Mouse (Mus musculus) heart, embryonic 15.5 days (tissue): ENCODE results near the gene Mapk13. TPM values are rescaled to one million over a fixed set of nuclear protein-coding genes. Genes with fewer than 3 reads are reported as not detected.
"Not testable (repeated sequence)": the region's sequence is repeated elsewhere in the genome, so short reads cannot be mapped to it uniquely, and the experiment has no call there.

ENCODE experiments used
- ATAC-seq: fragments of 200-750 bp; cut with Nextera tagmentation; replicated peaks from 2 replicates; pipeline ENCODE4 v1.8.0; 2017; ENCODE audit warnings: low read depth, moderate TSS enrichment; ENCODE audit not compliant: insufficient number of reproducible peaks, insufficient read depth, low FRiP score
- H3K27ac ChIP-seq: fragments of 300-500 bp; sonication (generic); 2 replicates; pipeline ENCODE4 v1.5.1; 2015; ENCODE audit warnings: mild to moderate bottlenecking, inconsistent platforms
- H3K27me3 ChIP-seq: fragments of 300-500 bp; sonication (generic); 2 replicates; pipeline ENCODE4 v1.6.1; 2015; ENCODE audit warnings: inconsistent platforms
- H3K36me3 ChIP-seq: fragments of 300-500 bp; sonication (generic); 2 replicates; pipeline ENCODE4 v1.6.1; 2015; ENCODE audit warnings: mild to moderate bottlenecking, inconsistent platforms
- H3K4me1 ChIP-seq: fragments of 300-500 bp; sonication (generic); replicated peaks from 2 replicates; pipeline ENCODE4 v1.6.1; 2015; ENCODE audit warnings: inconsistent platforms
- H3K4me2 ChIP-seq: fragments of 300-500 bp; sonication (generic); 2 replicates; pipeline ENCODE4 v1.6.1; 2015; ENCODE audit warnings: inconsistent platforms, mild to moderate bottlenecking, moderate library complexity
- H3K4me3 ChIP-seq: fragments of 300-500 bp; sonication (generic); 2 replicates; pipeline ENCODE4 v1.5.1; 2015; ENCODE audit warnings: mild to moderate bottlenecking, inconsistent platforms
- H3K9ac ChIP-seq: fragments of 300-500 bp; sonication (generic); 2 replicates; pipeline ENCODE4 v1.6.1; 2015; ENCODE audit warnings: mild to moderate bottlenecking, inconsistent platforms
- H3K9me3 ChIP-seq: fragments of 300-500 bp; sonication (generic); replicated peaks from 2 replicates; pipeline ENCODE4 v1.6.1; 2016; ENCODE audit warnings: inconsistent platforms
- WGBS: fragments of 180-500 bp; shearing (Covaris S2); methylation state at CpG from one replicate; pipeline ENCODE4 v1.1.7; 2015; ENCODE audit warnings: mixed read lengths; 5-methylcytosine and 5-hydroxymethylcytosine counted together
- polyA plus RNA-seq: library from polyadenylated mRNA; unstranded; fragments of >200 nt; fragmentation: Nextera tagmentation; extraction: Ambion mirVana; gene quantifications from 2 replicates; pipeline ENCODE4 v1.2.1, GENCODE M21; 2015

Mapk13 gene
- 3.6 and 8.6 TPM in 2 replicates for polyA plus RNA-seq

- H3K36me3 ChIP-seq: no peaks in the 10 kb centered on the region
- H3K4me3 ChIP-seq: peak within 1 kb of the TSS; percentile 50
- H3K27me3 ChIP-seq: peaks cover 40% of the 10 kb centered on the region
- no peak within 1 kb of the TSS for H3K27ac ChIP-seq
- ATAC-seq: no peak
- 2% methylated on average over 52 of the region's 58 CpGs for WGBS
- peak within 1 kb of the TSS; percentile 81 for H3K4me2 ChIP-seq
- H3K4me1 ChIP-seq: peaks cover 19% of the 10 kb centered on the region
- H3K9me3 ChIP-seq: no peaks in the 10 kb centered on the region
- peak within 1 kb of the TSS; percentile 48 for H3K9ac ChIP-seq
Measured at GRCm38 (mm10) chr17:28769121-28769874, at the start of gene Mapk13. TSS of gene Mapk13 (plus strand) at chr17:28769297.

GRCm38 (mm10) chr17:28725783-28726182 is 43.3 kb upstream of the Mapk13 start, which contains the start of gene AC170998.1:
TSS of gene AC170998.1 (plus strand) at chr17:28726083.
- H3K36me3 ChIP-seq: peaks cover 68% of the 10 kb centered on the region

GRCm38 (mm10) chr17:28727511-28727910 is 41.6 kb upstream of the Mapk13 start:
- WGBS: 88% methylated on average over 11 of the region's 11 CpGs
- not testable (repeated sequence) for ATAC-seq, H3K4me2 ChIP-seq, H3K27me3 ChIP-seq, H3K9me3 ChIP-seq, H3K4me3 ChIP-seq, H3K4me1 ChIP-seq, H3K9ac ChIP-seq, H3K27ac ChIP-seq
- peaks cover 78% of the 10 kb centered on the region for H3K36me3 ChIP-seq

More at GRCm38 (mm10) chr17:28725783-28726182, 43.3 kb upstream of the Mapk13 start, which contains the start of gene AC170998.1:
- Histone ChIP-seq H3K27me3 (no peaks in the 10 kb centered on the region), H3K4me1 (peaks cover 9% of the 10 kb centered on the region), H3K4me3 (no peak within 1 kb of the TSS), H3K9ac (no peak within 1 kb of the TSS), H3K4me2 (no peak within 1 kb of the TSS), H3K27ac (no peak within 1 kb of the TSS), H3K9me3 (no peaks in the 10 kb centered on the region)
- WGBS: 89% methylated on average over 4 of the region's 4 CpGs
- ATAC-seq: no peak

GRCm38 (mm10) chr17:28735317-28736105 is 33.6 kb upstream of the Mapk13 start:
- Histone ChIP-seq H3K4me3 (no peak overlapping the region), H3K9me3 (no peaks in the 10 kb centered on the region), H3K4me1 (no peaks in the 10 kb centered on the region), H3K9ac (no peak overlapping the region), H3K27ac (no peak overlapping the region), H3K4me2 (no peak overlapping the region), H3K36me3 (peaks cover 45% of the 10 kb centered on the region), H3K27me3 (no peaks in the 10 kb centered on the region)
- ATAC-seq: no peak
- WGBS: 82% methylated on average over 6 of the region's 6 CpGs

- no peak overlapping the region for H3K4me2 ChIP-seq
- no peaks in the 10 kb centered on the region for H3K4me1 ChIP-seq
- H3K9me3 ChIP-seq: no peaks in the 10 kb centered on the region
- no peak for ATAC-seq
- 71% methylated on average over 4 of the region's 4 CpGs for WGBS
- peaks cover 44% of the 10 kb centered on the region for H3K36me3 ChIP-seq
- H3K4me3 ChIP-seq: no peak overlapping the region
- H3K27me3 ChIP-seq: no peaks in the 10 kb centered on the region
- no peak overlapping the region for H3K9ac ChIP-seq
- no peak overlapping the region for H3K27ac ChIP-seq
Measured at GRCm38 (mm10) chr17:28736486-28736885, 32.6 kb upstream of the Mapk13 start.

- no peak overlapping the region for H3K9ac ChIP-seq
- ATAC-seq: no peak
- H3K36me3 ChIP-seq: peaks cover 48% of the 10 kb centered on the region
- H3K27ac ChIP-seq: no peak overlapping the region
- no peak overlapping the region for H3K4me3 ChIP-seq
- WGBS: 84% methylated on average over 4 of the region's 4 CpGs
- H3K4me2 ChIP-seq: no peak overlapping the region
- no peaks in the 10 kb centered on the region for H3K9me3 ChIP-seq
- H3K27me3 ChIP-seq: no peaks in the 10 kb centered on the region
- H3K4me1 ChIP-seq: no peaks in the 10 kb centered on the region
Measured at GRCm38 (mm10) chr17:28737973-28738372, 31.1 kb upstream of the Mapk13 start.

GRCm38 (mm10) chr17:28739244-28739643 is 29.9 kb upstream of the Mapk13 start:
- WGBS: 93% methylated on average over 6 of the region's 6 CpGs
- no peak overlapping the region for H3K4me3 ChIP-seq
- H3K27me3 ChIP-seq: no peaks in the 10 kb centered on the region
- no peak overlapping the region for H3K4me2 ChIP-seq
- no peaks in the 10 kb centered on the region for H3K9me3 ChIP-seq
- H3K4me1 ChIP-seq: no peaks in the 10 kb centered on the region
- no peak overlapping the region for H3K27ac ChIP-seq
- no peak overlapping the region for H3K9ac ChIP-seq
- H3K36me3 ChIP-seq: peaks cover 57% of the 10 kb centered on the region
- no peak for ATAC-seq

GRCm38 (mm10) chr17:28743145-28743866 is 25.8 kb upstream of the Mapk13 start:
- no peak overlapping the region for H3K4me2 ChIP-seq
- H3K27ac ChIP-seq: no peak overlapping the region
- H3K36me3 ChIP-seq: peaks cover 89% of the 10 kb centered on the region
- H3K9ac ChIP-seq: no peak overlapping the region
- H3K9me3 ChIP-seq: no peaks in the 10 kb centered on the region
- H3K4me3 ChIP-seq: no peak overlapping the region
- H3K27me3 ChIP-seq: no peaks in the 10 kb centered on the region
- H3K4me1 ChIP-seq: no peaks in the 10 kb centered on the region
- no peak for ATAC-seq
- 86% methylated on average over 11 of the region's 11 CpGs for WGBS

- no peak for ATAC-seq
- WGBS: 91% methylated on average over 9 of the region's 9 CpGs
Measured at GRCm38 (mm10) chr17:28743916-28744315, 25.2 kb upstream of the Mapk13 start.

GRCm38 (mm10) chr17:28745773-28746172 is 23.3 kb upstream of the Mapk13 start:
- ATAC-seq: no peak
- H3K9ac ChIP-seq: no peak overlapping the region
- H3K27ac ChIP-seq: no peak overlapping the region
- H3K4me1 ChIP-seq: no peaks in the 10 kb centered on the region
- H3K27me3 ChIP-seq: no peaks in the 10 kb centered on the region
- 65% methylated on average over 6 of the region's 6 CpGs for WGBS
- H3K4me2 ChIP-seq: no peak overlapping the region
- no peak overlapping the region for H3K4me3 ChIP-seq
- no peaks in the 10 kb centered on the region for H3K9me3 ChIP-seq
- peaks cover 81% of the 10 kb centered on the region for H3K36me3 ChIP-seq

More at GRCm38 (mm10) chr17:28743916-28744315, 25.2 kb upstream of the Mapk13 start:
- Histone ChIP-seq H3K4me3 (no peak overlapping the region), H3K36me3 (peaks cover 94% of the 10 kb centered on the region), H3K4me1 (no peaks in the 10 kb centered on the region), H3K4me2 (no peak overlapping the region), H3K9me3 (no peaks in the 10 kb centered on the region), H3K9ac (no peak overlapping the region), H3K27ac (no peak overlapping the region), H3K27me3 (no peaks in the 10 kb centered on the region)

GRCm38 (mm10) chr17:28748001-28748400 is 21.1 kb upstream of the Mapk13 start:
- Histone ChIP-seq H3K4me1 (no peaks in the 10 kb centered on the region), H3K9ac (no peak overlapping the region), H3K4me2 (no peak overlapping the region), H3K27me3 (no peaks in the 10 kb centered on the region), H3K27ac (no peak overlapping the region), H3K9me3 (no peaks in the 10 kb centered on the region), H3K4me3 (no peak overlapping the region), H3K36me3 (peaks cover 59% of the 10 kb centered on the region)
- ATAC-seq: no peak
- WGBS: 84% methylated on average over 4 of the region's 4 CpGs
